Mouse (Mus musculus): ENCODE data around the gene Slc9a9.

Slc9a9 gene

DNA sequence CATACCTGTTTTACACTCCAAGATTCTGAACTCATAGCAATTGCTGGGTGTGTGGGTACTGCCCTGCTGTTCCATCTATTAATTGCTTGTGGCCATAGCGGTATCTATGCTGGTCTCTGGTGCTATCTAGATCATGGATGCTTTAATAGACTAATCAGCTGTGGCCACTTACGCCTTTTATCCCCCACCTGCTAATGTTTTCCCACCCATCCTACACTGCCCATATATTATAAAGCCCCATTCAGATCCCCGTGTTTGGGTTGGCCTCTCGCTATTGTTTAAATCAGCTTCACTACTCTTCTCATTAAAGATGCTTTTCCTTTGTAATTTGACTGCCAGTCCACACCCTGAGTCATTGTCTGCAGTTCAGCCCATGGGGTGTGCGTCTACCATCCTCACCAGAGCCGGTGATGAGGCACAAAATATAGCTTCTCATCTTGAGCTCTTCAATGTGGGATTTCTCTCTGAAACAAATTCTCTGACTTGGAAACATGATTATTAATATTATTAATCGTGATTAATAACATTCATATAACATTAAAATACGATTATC is 168.8 kb downstream of the Slc9a9 start:
- DNase-seq (ENCODE audit: low spot score) = no peak

DNA sequence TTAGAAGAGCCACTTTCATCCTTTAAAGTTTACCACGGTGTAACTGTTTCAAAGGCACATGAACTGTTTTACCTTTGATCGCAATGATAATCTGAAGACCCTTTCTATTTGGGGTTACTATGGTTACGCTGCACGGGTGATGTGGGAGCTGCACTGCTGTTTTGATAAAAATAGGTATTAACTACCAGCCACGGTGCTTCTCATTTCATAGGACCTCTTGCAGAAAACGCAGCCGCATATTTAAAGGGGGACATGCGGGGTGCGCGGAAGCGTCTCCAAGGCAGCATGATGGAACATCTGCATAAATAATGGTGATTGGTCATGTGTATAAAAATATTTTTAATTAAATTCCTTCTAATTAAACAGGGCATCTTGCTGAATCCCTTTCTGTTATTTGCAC is 169.5 kb downstream of the Slc9a9 start:
- DNase-seq (ENCODE audit: low spot score) = no peak

DNA sequence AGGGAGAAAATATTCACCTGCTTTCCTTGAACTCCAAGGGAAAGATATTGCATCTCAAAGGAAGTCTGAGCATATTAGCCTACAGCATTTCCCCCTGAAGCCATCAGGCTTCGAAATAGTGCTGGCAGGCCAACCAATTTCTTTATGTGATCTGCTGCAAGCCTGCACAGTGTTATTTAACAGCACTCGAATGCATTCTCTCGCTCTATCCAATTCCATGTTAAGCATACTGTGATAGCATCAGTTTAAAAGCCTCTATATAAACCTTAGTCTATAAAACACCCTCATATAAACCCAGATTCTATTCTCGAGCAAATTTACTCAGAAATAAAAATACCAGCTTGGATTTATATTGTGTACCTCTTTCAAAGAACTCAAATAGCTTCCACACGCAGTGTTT is 170.7 kb downstream of the Slc9a9 start:
- DNase-seq (ENCODE audit: low spot score) = no peak

DNA sequence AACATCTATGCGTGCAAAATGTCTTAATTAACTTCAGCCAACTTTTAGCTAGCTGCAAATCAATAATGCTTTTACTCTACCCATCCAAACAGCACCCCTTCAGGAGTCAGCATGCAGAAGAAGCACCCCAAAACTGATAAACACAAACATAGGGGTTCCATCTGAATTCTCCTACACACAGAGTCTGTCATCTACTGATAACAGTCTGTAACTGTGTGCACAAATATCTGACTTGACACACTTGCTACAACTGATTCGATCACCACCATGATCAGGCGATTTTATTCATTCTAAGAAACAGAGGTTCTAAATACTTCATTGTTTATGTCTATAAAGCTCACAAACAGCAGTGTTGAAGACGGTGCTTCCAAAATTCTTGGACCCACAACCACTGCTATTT is 171.3 kb downstream of the Slc9a9 start:
- DNase-seq (ENCODE audit: low spot score) = no peak

DNA sequence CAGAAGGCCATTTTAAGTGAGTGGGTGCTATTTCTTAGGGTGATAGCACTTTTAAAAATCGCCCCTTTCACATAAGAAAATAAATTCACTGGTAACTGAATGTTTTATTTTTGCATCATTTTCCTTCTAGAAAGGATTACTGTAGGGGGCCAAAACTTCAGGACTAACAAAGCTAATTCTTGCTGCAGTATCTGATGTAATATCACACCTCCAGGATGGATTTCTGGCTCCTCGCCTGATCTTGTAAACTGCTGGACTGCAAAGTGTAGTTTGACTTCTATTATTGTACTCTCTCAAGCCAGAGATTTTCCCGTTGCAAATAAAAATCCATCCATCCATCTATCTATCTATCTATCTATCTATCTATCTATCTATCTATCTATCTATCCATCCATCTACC is 174.5 kb downstream of the Slc9a9 start:
- DNase-seq (ENCODE audit: low spot score) = no peak

DNA sequence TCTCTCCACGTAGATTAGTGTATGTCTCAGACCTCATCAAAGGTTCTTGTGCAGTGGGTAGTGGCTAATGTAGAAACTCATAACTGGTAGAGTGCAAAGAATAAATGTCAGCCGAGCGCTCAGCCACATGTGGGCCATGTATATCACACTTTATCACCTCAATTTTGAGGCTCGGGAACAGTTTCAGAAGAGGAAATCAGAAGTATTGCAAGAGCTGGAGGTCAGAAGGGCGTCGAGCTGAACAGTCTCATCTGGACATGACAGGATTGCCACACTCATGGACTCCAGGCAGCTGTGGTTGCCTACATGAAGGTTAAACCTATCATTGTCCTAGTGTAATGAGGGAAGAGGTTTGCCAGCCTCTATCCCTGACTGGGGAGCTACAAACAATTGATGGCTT is 177.9 kb downstream of the Slc9a9 start:
- no peak for DNase-seq (ENCODE audit: low spot score)

DNA sequence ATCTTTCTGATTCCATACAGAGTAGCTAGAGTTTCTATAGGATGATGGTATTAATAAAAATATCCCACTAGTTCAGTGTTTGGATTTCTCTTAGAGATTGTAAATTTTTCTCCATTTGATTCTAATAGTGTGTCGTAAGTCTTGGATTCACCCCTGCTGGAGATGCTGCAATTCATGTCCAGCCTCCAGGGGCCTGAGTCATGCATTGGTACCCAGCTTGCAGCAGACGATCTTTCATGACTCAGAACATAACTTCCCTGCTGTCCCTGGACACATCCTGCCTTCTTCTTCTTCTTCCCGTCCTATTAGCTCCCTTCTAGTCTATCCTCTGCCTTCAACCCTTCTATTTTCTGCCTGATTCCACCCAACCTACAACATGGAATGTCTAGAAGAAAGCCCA is 181.8 kb downstream of the Slc9a9 start:
- no peak for DNase-seq (ENCODE audit: low spot score)

DNA sequence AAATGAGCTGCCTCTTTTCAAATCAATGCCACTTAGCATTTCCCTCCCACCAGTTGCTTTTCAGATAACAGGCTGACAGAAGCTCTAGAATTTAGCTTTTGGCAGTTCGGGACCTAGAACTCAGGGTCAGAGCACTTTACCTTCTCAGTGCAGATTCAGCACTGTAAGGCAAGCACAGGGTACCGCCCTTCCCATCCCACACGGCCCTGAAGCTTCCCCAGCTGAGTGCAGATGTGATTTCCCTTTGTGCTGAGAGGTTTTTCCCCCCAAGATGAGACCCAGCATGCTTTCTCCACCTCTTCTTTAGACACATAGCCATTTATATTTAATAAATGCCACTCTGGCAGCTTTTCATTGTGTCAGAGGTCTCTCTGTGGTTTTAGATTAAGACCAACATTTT is 186.4 kb downstream of the Slc9a9 start:
- DNase-seq (ENCODE audit: low spot score) = no peak

DNA sequence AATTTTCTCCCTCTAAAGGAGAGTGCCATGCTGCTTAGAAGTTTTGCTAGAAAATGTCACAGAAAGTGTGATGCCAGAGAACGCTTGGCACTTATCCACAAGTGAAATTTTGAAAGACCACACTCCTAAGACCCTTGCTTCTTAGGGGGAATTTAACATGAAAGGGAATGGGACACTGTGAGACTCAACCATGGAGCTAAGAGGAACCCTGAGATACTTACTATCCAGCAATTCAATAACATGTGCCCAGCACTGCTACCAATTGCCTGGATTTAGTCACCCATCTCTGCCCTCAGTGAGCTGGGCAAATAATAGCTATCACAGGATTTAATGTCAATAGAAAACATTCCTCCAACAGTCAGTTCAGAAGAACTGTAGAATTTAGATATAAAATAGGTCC is 198.8 kb downstream of the Slc9a9 start:
- DNase-seq (ENCODE audit: low spot score) = no peak

DNA sequence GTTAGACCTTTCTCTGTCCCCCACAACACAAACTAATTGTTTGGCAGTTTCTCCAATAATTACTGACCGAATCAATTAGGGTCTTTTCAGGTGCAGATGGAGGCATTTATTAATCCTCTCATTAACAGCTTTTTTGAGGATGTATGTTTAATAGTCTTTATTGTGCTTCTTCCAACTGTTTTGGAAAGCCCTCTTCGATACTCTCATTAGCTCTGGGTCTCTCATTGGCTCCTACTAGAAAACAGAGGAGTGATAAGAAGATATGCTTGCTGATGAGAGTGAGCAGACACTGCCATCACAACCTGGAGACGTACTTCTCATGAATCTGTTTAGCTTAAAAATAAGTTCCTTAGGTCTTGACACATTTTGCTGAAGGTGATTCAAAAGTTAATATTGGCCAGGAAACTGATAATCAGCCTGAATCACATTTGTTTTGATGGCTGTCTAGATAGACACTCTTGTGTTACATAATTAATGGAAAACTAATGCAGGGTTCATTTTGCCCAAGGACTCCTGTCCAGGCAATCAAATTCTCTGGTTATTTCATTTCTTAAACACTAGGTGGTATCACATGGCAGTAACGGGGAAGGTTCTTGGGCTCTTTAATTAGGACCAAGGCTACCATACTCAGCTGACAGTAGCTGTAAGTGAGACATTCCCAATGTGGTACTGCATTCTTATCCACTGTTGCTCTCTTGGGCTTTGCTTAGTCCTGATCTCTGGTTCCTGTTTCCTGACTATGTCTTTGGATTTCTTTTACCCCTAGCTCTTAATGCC is 199.5 kb downstream of the Slc9a9 start:
- no peak for DNase-seq (ENCODE audit: low spot score)

DNA sequence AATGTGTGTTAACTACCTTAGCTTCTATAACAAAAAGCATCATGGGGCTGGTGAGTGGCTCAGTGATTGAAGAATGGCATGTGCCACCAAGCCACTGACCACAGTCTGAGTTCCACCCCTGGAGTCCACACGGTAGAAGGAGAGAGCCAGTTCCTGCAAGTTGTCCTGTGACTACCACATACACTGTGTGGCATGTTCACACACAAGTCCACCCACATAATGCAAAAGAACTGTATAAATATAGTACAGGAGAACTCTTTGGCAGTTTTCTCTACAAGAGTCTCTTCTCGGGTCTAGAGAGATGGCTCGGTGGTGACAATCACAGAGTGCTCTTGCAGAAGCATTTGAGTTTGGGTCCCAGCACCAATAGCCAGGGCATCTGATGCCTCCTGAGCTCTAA is 212.8 kb downstream of the Slc9a9 start:
- no peak for DNase-seq (ENCODE audit: low spot score)

DNA sequence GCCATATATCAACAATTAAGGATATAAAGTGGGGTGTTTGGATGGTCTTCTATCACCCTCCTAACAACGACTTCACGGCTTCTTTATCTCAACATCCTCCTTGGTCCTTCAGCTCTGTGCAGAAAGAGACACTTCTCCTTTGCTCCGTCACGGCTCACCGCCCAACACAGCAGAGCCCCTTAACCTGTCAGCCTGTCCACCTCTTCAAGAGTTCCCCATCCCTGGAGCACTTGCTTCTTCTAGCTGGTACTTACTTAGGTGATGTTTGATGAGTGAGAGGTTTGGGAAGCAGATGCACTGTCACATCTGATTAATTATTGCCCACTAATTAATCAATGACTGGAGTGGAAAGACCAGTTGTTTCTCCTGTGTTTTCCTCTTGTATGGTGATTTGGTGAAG is 213.7 kb downstream of the Slc9a9 start:
- DNase-seq (ENCODE audit: low spot score) = no peak

DNA sequence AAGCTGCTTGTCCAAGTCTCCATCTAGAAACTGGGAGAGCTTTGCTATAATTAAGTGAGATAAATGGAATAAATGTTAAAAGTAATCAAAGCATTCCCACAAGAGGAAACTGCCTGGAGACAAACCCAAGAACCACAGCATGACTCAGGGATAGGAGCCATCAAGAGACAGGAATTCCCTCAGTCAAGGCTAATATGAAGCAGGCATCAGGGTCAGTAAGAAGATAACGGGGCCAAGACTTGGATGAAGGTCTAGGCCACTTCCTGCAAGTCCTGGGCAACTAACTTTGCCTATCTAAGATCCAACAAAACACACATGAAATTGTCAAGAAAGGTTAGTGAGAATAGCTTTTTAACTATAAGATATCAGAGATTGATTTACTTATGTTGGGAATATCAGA is 215.4 kb downstream of the Slc9a9 start:
- no peak for DNase-seq (ENCODE audit: low spot score)

DNA sequence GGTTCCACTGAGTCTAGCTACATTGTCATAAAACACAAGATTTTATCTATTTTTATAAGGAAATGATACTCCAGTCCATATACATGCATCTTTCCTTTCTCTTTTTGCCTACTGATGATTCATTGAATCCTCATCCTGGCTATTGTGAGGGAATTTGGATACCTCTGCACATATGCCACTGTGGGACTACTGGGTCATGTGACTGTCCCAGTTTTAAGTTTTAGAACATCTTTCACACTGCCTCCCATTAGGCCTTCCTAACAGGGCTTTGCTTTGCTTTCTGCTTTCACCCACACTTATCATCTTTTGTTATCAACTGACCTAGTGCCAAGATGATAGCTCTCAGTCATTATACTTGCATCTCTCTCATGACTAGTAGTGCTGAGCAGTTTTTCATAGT is 219.9 kb downstream of the Slc9a9 start:
- DNase-seq (ENCODE audit: low spot score) = no peak

DNA sequence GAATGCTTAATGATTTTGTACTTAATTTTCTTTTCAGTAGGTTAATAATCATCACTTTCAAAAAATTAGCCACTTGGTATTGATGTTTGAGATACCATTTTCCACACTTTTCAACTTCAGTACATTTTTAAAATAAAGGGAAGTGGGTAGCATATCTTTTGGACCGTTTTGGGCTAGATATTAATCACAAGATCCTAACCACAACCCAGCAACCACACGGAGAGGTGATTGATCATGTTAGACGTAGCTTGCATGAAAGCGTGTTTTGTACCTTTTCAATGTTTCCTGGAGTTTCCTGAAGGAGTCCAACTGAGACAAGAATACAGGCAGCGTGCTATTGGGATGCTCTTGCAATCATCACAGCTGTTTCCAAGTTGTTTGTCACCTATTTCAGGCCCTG is 226.2 kb downstream of the Slc9a9 start:
- no peak for DNase-seq (ENCODE audit: low spot score)

DNA sequence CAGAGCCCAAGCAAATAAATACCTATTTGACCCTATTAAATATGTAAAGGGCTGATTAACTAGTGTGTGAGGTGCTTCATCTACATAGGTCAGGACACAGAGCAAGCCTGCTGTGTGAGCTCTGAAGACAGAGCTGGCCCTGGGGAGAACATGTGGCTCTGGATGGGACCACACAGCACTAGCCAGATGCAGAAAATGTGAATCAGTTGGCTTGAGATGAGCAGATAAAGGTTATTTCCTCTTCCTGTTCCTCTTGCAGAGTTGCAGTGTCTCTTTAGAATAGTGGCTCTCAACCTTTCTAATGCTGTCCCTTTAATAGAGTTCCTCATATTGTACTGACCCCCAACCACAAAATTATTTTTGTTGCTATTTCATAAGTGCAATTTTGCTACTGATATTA is 234.5 kb downstream of the Slc9a9 start:
- DNase-seq (ENCODE audit: low spot score) = no peak

DNA sequence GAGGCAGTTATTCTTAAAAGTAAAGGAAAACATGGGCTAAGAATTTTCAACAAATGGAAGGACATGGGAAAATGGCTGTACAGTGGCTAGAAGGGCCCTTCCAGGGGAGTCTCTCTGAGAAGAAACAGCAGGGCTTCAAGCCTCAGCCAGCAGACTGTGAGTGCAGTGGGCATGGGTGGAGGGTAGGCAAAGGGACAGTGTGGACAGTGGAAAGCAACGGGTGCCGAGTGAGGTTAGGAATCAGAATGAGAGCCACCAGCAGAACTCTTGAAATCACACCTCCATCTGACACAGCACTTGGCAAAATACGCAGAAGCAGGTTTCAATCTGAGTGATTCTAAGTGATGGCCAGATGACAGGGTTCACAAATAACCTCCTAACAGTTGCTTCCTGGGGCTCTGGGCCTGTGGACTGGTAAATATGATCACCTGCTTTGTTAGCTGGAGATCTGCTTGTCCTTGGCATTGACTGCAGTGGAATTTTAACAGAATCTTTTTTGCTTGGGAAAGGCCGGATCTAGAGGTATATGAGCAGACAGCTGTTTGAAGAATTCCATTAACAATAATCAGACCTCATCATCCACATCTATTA is 237.4 kb downstream of the Slc9a9 start:
- DNase-seq (ENCODE audit: low spot score) = no peak

DNA sequence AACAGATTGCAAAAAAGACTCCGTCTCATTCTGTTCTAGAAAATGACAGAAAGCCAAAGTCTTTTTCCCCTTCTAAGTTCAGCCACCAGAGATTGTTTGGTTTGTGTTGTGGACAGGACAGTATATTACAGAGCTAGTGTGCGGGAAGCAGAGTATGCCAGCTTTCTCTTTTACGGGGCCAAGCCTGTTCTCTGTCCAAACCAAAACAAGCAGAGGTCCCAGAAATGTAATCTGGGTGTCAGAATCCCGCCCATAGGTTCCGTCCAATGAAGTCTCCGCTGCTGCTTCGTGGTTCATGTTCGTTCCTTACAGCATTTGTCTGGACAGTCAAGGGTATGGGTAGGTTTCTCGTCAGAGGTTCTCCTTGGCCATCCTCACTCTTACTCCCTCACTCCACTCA is 242.4 kb downstream of the Slc9a9 start:
- DNase-seq (ENCODE audit: low spot score) = no peak

DNA sequence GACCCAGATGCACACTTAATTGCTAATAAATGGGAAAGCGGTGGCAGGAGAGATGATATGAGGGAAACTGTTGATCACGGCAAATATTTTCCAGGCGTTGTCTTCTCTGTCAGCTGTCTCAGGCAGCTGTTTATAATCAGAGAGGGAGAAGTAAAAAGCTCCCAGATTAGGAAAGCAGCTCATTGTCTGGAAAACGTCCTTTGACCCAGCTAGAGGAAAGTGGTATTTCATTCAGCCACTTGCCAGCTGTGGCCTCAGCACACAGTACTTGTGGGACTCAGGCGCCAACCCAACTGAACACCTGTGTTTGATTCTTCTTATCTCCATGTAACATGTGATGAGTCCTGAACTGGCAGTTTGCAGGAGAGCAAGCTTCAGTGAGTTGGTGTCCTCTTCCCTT is 252.4 kb downstream of the Slc9a9 start:
- no peak for DNase-seq (ENCODE audit: low spot score)

DNA sequence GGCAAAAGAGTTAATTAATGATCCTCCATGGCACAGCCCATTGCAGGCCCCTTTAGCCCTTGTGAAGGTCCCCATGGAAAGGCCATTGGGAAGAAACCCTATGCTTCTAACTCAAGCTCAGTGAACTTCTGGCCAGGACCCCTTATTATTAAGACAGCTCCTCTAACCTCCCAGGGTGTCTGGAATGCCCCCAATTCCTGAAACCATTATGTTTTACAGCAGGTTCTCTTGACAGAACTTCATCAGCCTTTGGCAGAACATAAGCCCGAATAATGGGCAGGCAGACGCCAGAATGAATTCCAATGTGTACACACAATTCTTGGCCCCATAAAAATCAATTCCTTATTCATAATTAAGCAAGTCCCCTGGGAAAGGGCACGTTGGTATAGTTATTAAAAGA is 256.1 kb downstream of the Slc9a9 start:
- DNase-seq (ENCODE audit: low spot score) = no peak

DNA sequence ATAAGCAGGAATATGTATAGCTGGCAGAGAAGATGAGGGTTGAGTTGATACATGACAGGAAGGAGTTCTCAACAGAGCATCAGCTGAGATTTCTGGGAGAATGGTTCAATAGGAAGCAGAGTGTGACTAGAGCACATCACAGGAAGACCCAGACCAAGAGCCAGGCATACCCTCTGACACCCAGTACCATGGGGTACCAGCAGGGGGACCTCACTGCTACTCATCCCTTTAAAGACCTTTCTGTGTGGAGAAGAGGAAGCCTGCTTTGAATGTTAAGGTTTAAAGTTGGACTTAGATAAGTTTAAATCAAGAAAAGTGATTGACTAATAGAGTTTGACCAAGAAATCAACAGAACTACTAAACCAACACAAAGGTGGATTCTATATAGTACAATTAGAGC is 257.4 kb downstream of the Slc9a9 start:
- peak; percentile 16 for DNase-seq (ENCODE audit: low spot score)

DNA sequence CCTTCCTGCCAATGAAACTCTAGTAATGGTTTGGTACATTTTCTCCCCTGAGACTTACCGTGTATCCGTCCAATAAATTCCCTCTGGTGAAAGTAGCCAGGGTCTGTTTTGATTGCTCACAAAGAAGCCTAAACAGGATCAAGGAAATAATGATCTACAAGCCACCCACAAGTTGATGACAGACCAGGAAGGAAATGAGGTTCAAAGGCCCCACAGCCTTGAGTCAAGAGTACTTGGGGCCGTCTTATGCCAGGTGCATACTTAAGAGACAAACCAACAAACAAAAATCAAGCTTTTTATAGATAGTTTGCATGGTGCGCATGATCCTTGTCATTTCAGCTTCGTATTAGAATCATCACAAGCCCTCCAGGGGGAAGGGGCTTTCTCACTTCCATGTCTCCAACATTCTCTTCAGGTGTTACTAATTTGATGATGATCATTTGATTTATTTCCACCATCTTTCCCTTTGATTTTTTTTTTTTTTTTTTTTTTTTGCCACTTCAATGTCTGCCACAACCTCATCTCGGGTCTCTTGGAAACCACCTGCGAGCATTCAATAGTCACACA is 275.9 kb downstream of the Slc9a9 start:
- peak; percentile 62 for DNase-seq (ENCODE audit: low spot score)

DNA sequence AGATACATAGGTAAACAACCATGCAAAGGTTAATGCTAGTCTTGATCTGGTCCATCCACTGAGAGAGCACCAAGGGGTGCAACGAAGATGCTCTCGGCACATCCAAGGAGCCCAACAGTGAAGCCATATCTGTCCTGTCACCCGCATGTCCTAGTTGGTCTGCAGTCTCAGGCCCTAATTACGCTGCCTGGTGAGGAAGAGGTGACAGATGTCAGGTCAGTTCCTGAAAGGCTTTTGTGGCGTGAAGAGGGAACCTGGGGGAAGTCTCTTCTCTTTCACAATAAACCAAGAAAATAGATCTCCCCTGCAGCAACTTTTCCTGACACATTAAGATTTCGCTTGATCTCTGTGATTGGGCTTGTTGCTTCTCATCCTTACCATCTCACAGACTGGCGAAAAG is 277.5 kb downstream of the Slc9a9 start:
- no peak for DNase-seq (ENCODE audit: low spot score)

DNA sequence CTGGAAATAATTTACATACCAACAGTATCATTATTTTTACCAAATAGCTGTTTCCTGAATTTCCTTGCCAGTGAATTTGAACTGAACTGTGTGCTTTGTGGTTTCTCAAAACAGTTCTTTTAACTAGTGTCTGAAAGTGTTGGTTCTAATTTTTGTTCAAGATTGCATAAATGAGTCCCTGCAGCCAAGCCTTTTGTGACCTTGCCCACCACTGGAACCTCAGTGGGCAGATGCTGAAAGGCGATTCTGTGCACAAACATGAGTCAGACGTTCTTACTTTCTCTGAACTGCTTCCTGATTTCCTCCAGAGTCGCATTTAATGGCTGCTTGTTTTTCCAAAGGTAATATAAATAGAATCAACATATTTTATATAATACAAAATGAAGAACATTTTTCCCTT is 281.0 kb downstream of the Slc9a9 start:
- no peak for DNase-seq (ENCODE audit: low spot score)

All from T-cell, adult 2 months (primary cell).